Mouse (Mus musculus): ENCODE data around the gene Celf2. TPM values are rescaled to one million over a fixed set of nuclear protein-coding genes. Genes with fewer than 3 reads are reported as not detected.

Gene Celf2
- polyA plus RNA-seq (2012; rRNA removed): 5.4 and 7.2 TPM in 2 replicates

GRCm38 (mm10) chr2:7509463-7509862 is at the start of gene Celf2:
Celf2 (minus strand) TSS chr2:7509563.

